Mouse (Mus musculus) 416B (cell line): Measurements from ENCODE around the gene Dll4.

Source experiments
- DNase-seq: peaks from one replicate; pipeline ENCODE4 v3.0.0; 2011; ENCODE audit warnings: low read depth

The Dll4 gene

DNA sequence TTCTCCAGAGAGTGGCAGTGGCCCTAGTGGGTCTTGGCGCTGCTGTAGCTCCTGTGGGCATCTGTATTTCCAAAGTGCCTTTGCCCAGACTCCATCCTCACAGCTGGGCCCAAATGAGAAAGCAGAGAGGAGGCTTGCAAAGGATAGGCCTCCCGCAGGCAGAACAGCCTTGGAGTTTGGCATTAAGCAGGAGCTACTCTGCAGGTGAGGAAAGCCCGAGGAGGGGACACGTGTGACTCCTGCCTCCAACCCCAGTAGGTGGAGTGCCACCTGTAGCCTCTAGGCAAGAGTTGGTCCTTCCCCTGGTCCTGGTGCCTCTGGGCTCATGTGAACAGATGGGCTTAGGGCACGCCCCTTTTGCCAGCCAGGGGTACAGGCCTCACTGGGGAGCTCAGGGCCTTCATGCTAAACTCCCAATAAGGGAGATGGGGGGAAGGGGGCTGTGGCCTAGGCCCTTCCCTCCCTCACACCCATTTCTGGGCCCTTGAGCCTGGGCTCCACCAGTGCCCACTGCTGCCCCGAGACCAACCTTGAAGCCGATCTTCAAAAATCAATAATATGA is 9.5 kb downstream of the Dll4 start:
- DNase-seq, result no peak

DNA sequence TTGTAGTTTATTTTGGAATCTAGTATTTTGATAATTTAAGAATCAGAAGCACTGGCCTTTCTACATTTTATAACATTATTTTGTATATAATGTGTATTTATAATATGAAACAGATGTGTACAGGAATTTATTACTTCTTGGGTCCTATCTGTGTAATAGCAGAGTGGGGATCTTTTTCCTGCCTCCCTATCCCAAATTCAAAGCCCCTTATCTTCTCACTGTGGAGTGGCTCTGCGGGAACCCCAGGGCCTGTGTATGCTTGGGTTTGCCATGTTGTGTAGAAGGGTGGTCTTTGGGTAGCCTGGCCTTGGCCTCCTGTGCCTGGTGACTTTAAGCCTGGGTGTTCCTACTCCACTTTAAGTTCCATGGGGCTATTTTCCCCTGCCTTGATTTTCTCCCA is 10.0 kb downstream of the Dll4 start:
- no peak for DNase-seq

DNA sequence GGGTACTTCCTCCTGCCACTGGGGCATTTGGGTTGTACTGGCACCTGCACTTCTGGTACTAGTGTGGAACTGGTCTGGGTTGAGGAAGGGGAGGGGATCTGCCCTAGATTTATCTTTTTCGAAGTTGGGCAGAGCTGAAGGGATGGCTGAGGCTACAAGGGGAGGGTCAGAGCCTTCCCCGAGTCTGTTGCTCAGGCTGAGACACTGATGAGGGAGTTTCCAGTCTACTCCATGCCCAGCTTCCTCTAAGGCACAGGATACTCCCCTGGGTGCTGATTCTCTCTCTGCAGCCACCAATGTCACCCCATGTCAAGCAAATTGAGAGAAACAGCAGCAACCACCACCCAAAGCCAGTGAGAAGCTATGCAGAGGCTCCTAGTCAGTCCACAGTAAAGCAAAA is 10.4 kb downstream of the Dll4 start:
- DNase-seq, result no peak

DNA sequence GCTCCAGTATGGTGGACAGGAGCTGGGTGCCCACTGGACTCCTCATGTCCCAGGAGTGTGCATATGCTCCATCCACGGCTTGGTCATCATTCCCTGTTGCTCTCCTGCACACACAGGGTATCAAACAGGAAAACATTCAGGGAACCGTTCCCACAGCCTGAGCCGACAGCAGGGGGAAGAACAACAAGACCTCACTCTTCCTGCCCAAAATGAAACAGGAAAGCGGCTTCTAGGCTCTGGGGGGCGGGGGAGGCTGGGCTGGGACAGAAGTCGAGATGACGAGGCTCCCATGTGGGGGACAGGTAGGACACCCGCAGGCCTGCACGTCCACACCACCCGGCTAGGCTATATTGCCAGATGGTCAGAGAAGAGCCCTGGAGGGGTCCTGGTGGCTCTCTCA is 10.9 kb downstream of the Dll4 start:
- peak; percentile 59 for DNase-seq

DNA sequence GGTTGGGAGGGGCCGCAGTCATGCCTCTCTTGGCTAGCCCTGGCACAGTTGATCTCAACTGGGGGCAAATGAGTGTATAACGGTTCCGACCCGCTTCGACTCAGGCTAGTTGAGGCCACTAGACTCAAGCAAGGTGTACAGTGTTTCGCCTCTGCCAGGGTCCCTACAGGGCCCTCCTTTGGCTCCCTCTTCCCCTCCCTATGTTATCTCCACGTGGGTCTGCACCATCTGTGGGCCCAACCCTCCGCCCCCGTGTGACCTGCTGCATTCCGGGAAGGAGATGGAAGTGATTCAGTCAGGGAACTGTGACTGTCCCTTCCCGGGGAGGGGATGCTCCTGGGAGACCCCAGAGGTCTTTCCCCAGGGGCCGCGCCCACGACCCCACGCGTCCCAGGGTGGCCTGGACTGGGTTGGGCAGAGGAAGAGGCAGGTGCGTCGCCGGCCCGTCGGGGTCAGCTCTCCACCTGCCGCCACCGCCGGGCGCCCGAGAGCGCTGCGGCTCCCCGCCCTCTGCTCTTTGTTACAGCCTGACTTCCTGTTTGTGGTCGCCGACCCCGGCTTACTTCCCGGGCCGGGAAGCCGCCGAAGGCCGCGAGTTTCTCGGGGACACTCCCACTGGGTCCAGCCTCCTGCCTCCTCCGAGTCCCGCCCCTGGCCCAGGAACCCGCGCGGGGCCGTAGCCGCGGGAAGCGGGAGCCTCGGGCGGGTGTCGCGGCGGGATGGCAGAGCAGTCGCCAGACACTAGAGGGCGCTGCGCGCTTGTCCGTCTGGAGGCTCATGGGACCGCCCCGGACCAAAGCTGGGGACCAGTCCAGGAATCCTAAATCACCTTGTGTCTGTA is 12.1 kb downstream of the Dll4 start:
- peak; percentile 91 for DNase-seq

DNA sequence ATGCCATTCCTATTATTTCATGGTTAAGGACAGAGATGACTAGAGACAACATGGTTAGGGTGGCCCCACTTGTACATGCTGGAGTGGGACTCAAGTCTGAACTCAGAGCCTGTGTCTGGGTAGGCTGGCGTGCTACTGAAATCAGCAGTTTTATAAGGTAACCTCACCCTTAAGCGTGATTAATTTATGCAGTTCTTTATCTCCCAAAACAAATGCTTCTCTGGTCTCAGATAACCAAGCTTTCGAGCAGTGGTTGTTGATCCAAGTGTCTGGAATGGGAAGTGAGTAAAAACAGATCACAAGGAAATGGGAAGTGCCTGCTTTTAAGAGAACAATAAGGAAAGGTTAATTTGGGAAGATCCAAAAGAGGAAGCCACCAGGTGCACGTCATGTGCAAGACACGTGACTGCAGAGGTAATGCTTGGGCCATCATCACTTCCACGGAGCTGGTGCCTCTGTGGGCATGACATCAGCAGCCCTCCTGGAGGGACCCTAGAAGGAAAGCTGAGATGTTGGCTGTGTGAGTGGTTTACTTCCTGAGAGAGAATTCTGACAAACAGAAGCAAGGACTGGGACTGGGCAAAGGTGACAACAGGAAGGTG is 19.1 kb downstream of the Dll4 start:
- DNase-seq, result no peak

DNA sequence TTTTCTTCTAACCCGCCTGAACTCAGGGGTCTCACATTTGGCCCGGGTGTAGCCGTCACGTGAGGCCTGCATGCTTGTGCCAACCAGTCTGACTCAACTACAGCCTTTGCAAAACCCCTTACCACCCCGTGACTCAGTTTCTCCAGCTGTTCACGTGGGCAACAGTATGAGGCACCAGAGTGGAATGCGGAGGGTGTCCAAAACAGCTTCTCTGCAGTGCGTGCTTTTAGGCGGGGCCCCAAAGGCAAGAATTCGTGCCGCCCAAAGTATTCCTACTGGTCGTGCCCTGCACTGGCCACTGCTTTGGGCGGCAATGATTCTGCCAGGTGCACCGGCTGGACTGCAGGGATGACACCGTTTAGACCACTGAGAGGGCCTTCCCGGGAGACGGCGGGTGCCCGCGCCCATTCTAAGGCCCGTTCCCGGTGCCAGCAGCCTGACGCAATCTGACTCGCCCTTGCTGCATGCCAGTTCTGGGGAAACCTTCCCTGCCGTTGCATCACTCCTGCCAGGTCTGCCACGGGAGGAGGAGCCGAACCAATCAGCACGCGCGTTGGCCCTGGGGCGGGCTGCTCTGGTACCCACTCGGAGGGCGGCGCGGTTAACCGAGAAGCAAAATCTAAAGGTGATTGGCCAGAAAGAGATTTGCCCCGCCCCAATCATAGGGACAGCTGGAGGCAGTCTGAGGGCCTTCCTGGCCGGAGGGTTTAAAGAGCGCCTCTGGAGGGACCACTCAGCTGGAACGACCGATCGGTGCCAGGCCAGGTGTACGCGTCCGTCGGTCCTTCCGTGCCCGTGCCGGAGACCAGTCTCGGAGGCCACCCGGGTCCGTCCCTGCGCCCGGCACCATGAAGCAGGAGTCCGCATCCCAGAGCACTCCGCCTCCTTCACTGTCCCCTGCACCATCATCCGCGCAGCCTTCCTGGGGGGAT is 25.2 kb downstream of the Dll4 start, which contains the start of gene Chac1:
TSS of gene Chac1 (plus strand) at position 675 of the 932 bp plus-strand sequence.
- peak; percentile 98 for DNase-seq

DNA sequence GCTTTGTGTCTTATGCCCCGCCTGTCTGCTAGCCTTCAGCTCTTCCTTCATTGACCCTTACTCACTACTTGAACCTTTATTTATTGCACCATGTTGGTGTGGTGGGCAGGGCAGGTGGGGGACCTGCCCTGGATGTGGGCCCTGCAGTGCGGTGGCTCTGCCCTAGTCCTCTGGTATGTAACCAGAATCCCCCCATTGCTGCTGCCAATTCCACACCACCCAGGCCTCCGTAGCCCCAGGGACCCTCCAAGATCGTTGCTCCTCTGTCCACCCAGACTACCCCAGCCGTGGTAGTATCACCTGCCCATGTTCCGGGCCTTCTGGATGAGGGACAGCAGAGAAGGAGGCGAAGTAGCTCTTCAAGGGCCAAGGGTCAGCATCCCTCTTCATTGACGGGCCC is 28.1 kb downstream of the Dll4 start:
- no peak for DNase-seq

DNA sequence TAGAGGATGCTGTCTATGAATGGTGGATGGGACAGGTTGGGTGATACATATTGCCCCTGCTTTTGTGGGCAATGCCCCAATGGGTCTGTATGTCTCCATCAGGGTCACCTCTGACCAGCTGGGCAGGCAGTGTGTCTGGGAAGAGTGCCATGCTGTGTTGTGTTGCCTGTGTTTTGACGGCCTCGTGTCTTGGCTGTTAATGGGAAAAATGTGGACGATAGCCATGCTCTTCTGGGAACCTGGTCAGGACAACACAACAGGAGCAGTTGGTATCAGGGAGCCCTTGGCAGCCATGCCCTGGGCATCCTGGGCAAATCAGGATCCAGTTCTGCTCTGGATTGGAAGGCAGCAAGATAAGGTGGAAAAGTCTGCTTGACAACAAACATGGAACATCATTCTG is 29.5 kb downstream of the Dll4 start:
- DNase-seq, result no peak

DNA sequence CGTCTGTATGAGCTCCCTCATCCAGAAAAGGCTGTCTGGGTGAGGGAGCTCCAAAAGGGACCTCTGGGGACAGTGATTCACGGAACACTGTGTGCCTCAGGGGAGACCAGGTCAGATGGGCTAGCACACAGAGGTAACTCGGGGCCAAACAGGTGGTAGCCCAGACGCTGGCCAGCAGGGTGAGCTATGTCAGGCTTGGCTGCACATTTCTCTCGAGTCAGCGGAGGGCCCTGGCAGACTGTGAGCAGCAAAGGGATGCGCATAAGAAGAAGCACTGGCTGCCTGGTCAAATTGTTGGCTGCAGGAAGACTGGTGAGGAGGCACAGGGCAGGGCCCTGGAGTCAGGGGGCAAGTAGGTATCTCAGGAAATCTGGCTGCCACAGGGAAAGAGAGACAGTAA is 30.1 kb downstream of the Dll4 start:
- DNase-seq, result peak; percentile 38

DNA sequence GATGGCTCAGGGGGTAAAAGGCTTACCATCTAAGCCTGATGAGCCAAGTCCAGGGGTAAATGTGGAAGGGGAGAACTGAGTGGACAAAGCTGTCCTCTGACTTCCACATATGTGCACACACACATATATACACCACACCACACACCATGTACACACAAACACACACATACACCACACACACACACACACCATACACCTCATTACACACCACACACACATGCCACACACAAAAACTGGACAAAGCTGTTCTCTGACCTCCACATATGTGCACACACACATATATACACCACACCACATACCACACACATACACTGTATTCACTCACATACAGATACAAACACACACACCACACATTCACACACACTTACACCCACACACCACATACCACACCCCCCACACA is 30.7 kb downstream of the Dll4 start:
- DNase-seq, result no peak

DNA sequence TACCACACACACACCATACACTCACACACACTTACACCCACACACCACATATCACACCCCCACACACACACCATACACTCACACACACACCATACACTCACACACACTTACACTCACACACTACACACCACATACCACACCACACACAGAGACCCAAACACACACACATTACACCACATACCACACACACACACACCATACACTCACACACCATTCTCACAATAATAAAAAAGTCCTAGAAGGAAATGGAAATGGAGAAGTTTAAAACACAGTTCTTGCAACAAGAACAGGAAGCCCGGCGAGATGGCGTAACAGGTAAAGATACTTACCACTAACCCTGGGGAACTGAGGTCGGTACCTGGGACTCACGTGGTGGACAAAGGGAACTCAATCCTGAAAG is 31.2 kb downstream of the Dll4 start:
- DNase-seq, result peak; percentile 59

DNA sequence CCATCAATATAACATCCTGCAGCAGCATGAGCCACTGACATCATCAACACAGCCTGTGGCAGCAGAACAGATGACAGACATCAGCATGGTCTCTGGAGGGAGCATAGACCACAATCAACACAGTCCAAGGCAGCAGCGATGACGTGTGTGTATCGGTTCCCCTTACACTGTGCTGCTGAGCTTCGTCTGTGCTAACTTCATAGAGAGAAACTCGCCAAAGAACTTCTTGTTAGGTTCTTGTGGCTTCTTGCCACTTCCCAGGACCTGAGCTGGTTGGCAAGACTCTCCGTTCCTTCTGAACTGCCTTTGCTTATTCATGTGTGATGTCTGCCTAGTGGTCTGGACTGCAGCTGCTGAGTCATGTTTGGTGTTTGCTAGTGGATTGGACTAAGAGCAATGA is 32.7 kb downstream of the Dll4 start:
- peak; percentile 90 for DNase-seq

DNA sequence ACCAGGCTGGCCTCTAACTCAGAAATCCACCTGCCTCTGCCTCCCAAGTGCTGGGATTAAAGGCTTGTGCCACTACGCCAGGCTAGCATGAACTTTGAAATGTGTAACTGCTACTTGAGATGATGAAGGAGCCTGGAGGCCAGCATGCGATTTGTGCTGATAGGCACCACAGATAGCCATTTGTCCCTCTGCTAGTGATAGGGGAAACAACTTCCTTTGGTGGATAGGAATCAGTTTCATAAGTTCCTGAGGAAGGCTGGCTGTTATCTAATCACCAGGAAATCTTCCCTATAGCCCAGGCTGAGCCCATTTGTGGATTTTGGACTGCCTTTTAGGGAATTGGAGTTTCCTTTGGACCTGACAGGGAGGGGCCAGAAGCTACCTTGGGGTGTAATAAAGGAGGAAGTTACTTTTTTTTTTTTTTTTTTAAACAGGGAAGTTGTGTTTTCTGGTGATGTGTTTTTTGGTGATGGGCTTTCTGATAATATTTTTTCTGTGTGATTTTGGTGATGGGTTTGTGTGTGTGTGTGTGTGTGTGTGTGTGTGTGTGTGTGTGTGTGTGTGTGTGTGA is 34.2 kb downstream of the Dll4 start:
- peak; percentile 90 for DNase-seq

DNA sequence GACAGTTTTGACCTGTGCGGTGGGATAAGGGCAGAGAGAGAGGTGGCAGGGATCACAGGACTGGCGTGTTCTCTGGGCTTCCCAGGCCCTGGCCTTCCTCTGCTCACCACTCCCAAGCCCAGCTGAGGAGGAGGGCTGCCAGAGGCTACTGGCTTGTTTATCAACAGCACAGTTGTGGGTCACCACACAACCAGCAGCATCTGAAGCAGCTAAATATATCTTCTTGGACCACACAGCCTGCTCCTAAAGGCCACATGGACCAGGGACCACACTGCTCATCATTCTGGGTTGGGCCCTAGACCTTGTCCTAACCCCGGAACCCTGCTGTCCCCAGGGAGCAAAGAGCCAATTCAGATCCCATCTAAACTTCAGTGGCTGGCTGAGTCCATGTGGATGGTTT is 39.4 kb downstream of the Dll4 start:
- no peak for DNase-seq

DNA sequence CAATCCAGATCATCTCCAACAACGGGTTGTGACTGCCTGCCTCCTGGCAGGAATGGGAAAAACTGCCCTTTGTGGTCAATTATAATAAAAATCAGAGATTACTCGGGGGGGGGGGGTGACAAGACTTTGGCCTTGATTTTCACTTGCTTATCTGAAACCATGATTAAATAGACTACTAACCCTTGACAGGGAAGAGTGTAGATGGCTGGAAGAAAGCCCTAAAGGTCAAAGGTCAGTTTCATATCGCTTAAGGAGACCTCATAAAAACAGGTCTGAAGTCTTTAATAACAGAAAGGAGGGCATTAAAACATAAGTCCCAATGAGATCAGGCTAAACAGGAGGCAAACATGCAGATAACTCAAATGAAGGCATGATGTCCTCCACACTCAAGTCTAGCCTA is 41.8 kb downstream of the Dll4 start:
- DNase-seq, result no peak

DNA sequence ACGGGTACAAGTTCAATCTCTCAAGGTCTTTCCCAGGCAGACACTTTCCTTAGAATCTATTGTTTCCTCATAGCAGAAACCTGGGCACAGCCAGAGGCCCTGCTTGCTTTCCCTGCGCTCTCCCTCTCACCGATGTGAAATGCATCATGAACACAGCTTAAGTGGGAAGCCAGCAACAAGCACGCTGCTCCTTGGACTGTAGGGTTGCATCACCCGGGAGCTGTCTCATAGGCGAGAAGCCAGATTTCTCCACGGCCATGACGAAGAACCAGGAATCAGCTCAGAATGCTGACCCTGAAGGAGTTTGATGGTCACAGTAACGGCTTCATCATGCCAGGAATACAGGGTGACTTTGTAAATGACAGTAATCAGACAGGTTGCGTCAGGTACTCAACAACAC is 44.5 kb downstream of the Dll4 start:
- DNase-seq, result no peak

DNA sequence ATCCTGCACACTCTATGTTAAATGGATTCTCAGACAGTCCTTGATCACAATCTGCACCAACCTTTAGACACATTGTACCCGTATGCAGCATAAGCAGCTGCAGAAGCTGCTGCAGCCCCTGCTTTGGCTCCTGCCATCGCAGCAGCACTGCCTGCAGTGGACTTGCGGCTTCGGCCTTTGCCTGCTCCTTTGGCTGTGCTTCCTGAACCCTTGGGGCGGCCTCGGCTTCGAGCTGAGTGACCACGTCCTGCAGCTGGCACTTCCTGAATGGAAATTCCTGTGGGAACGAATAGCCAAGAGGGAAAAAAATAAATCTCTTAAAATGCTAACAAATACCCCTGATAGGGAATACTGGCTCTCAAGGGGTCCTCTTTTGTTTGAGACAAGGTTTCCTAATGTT is 51.7 kb downstream of the Dll4 start:
- DNase-seq, result no peak

DNA sequence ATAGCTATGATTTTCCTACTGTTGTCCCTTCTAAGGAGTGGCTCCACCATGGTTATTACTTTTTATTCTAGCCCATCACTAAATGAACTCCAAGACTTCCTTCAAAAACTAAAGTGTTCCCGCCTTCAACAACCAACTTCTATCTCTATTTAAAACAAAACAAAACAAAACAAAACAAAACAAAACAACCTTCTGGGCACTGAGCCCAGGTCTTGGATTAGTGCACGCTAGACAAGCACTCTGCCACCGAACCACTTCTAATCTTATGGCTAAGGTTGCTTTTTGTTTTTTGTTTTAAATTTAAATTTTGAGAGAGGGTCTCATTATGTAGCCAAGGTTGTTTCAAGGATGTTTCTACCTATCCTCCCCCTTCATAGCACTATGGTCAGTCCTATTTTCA is 52.2 kb downstream of the Dll4 start:
- DNase-seq, result no peak

DNA sequence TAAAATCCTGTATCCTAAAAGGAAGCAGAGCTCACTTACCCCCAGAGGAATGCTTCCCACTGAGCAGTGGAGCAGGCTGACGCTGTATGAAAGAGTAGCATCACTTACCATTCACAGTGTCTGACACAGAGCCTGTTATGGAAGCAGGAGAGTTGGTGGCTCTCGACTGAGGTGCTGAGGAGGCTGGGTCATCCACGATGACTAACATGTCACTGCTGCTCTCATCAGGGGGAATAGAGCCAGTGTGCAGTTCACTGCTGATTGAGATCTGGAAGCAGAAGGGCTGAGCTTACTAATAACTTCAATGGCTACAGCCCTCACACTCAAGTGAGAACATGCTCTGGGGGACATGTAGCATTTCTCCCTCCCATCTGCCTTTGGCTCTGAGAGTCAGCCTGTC is 53.9 kb downstream of the Dll4 start:
- no peak for DNase-seq
